Mouse (Mus musculus): ENCODE measurements at regions not wholly inside any gene's neighbourhood (a gene's known extent, or its start where the extent isn't known, plus 50 kb on each side); places are given as distances from the start of the nearest gene placed in this dataset.

GRCm38 (mm10) chr13:34821946-34822345 is 53.2 kb upstream of the Prpf4b start:
- no peaks in the 10 kb centered on the region for H3K36me3 ChIP-seq (ENCODE audit: control insufficient read depth in 1 of 2, insufficient read depth in 2 of 2, low read length in 2 of 2)
- DNase-seq (ENCODE audit: low read depth, low spot score) = no peak
- no peak overlapping the region for H3K9ac ChIP-seq (ENCODE audit: control insufficient read depth, low read depth, low read length, poor library complexity, severe bottlenecking)
- peaks cover 5% of the 10 kb centered on the region in 2 experiments for H3K4me1 ChIP-seq (ENCODE audit: control insufficient read depth in 1 of 2, insufficient read depth in 2 of 2, low read length in 2 of 2)
- TF ChIP-seq POLR2A (IDR thresholded peaks at IDR 0.05; ENCODE audit: control insufficient read depth in 1 of 2, insufficient read depth in 1 of 2, low read depth in 1 of 2, low read length in 2 of 2, poor library complexity in 1 of 2) (no peak), HCFC1 (IDR thresholded peaks at IDR 0.05; ENCODE audit: low read depth, low read length) (no peak), SMC3 (IDR thresholded peaks at IDR 0.05; ENCODE audit: low read depth, low read length) (no peak), MAX (IDR thresholded peaks at IDR 0.05; ENCODE audit: low read length) (no peak), TBP (IDR thresholded peaks at IDR 0.05; ENCODE audit: low read depth, low read length) (no peak), UBTF (IDR thresholded peaks at IDR 0.05; ENCODE audit: borderline replicate concordance, insufficient read depth, low read depth, low read length) (no peak)
- H3K27me3 ChIP-seq (ENCODE audit: control insufficient read depth in 1 of 2, insufficient read depth in 2 of 2, low read length in 2 of 2) = no peaks in the 10 kb centered on the region
- H3K27ac ChIP-seq (ENCODE audit: control insufficient read depth, low read depth, low read length) = no peak overlapping the region
- H3K9me3 ChIP-seq (replicated peaks; ENCODE audit: insufficient read depth, low read length) = no peaks in the 10 kb centered on the region
- H3K4me3 ChIP-seq (ENCODE audit: control insufficient read depth in 1 of 2, insufficient read depth in 1 of 2, low read depth in 2 of 2, low read length in 2 of 2) = no peak overlapping the region
- no peaks in the 10 kb centered on the region for H3K79me2 ChIP-seq (ENCODE audit: control insufficient read depth, insufficient read depth, low read length, poor library complexity)

GRCm38 (mm10) chr13:34824157-34824556 is 50.9 kb upstream of the Prpf4b start:
- DNase-seq (ENCODE audit: low read depth, low spot score) = no peak
- Histone ChIP-seq H3K9me3 (replicated peaks; ENCODE audit: insufficient read depth, low read length) (no peaks in the 10 kb centered on the region), H3K79me2 (ENCODE audit: control insufficient read depth, insufficient read depth, low read length, poor library complexity) (no peaks in the 10 kb centered on the region), H3K27me3 (ENCODE audit: control insufficient read depth in 1 of 2, insufficient read depth in 2 of 2, low read length in 2 of 2) (no peaks in the 10 kb centered on the region), H3K4me3 (ENCODE audit: control insufficient read depth in 1 of 2, insufficient read depth in 1 of 2, low read depth in 2 of 2, low read length in 2 of 2) (no peak overlapping the region), H3K4me1 (ENCODE audit: control insufficient read depth in 1 of 2, insufficient read depth in 2 of 2, low read length in 2 of 2) (peaks cover 8 to 24% of the 10 kb centered on the region in 2 experiments), H3K27ac (ENCODE audit: control insufficient read depth, low read depth, low read length) (no peak overlapping the region), H3K9ac (ENCODE audit: control insufficient read depth, low read depth, low read length, poor library complexity, severe bottlenecking) (no peak overlapping the region), H3K36me3 (ENCODE audit: control insufficient read depth in 1 of 2, insufficient read depth in 2 of 2, low read length in 2 of 2) (peaks cover 0 to 14% of the 10 kb centered on the region in 2 experiments; a peak in 2 of 4 replicates)
- peak; percentile 63 for TF ChIP-seq ZNF384 (IDR thresholded peaks at IDR 0.05; ENCODE audit: low read depth, low read length)
- TF ChIP-seq TCF12 (IDR thresholded peaks at IDR 0.05; ENCODE audit: low read depth, low read length) = no peak
- no peak for TF ChIP-seq MYB (IDR thresholded peaks at IDR 0.05; ENCODE audit: low read depth, low read length)
- peak in 1 of 2 experiments; percentile 46; a peak in 1 of 4 replicates for TF ChIP-seq EP300 (IDR thresholded peaks at IDR 0.05; ENCODE audit: low read depth in 1 of 2, low read length in 2 of 2)
- TF ChIP-seq USF2 (IDR thresholded peaks at IDR 0.05; ENCODE audit: borderline replicate concordance in 1 of 2, insufficient read depth in 1 of 2, low read depth in 1 of 2, low read length in 2 of 2) = 0 out of 4 replicates have a peak, but pooled peaks of 1 of the 2 experiments have one; percentile 35
- TF ChIP-seq USF1 (IDR thresholded peaks at IDR 0.05; ENCODE audit: low read depth, low read length) = peak; percentile 72; the same call in 1 of the 2 replicates

Data from MEL (cell line).